Mouse (Mus musculus) intestine, embryonic 15.5 days (tissue): ENCODE results near the gene Gal3st4. TPM values are rescaled to one million over a fixed set of nuclear protein-coding genes. Genes with fewer than 3 reads are reported as not detected.
A peak's percentile ranks its signal among the peaks of the same experiment; 100 is the strongest.
"Not testable (repeated sequence)": the region's sequence is repeated elsewhere in the genome, so short reads cannot be mapped to it uniquely, and the experiment has no call there.

Experiments used
- ATAC-seq: fragments of 200-750 bp; cut with Nextera tagmentation; 2 replicates; pipeline ENCODE4 v1.8.0; 2017; ENCODE audit warnings: moderate TSS enrichment, moderate library complexity
- H3K27ac ChIP-seq: fragments of 300-500 bp; sonication (generic); 2 replicates; pipeline ENCODE4 v1.5.1; 2015; ENCODE audit warnings: mild to moderate bottlenecking, inconsistent platforms
- H3K27me3 ChIP-seq: fragments of 300-500 bp; sonication (generic); replicated peaks from 2 replicates; pipeline ENCODE4 v1.6.1; 2015; ENCODE audit warnings: inconsistent platforms
- H3K36me3 ChIP-seq: fragments of 300-500 bp; sonication (generic); 2 replicates; pipeline ENCODE4 v1.6.1; 2015; ENCODE audit warnings: inconsistent platforms
- H3K4me1 ChIP-seq: fragments of 300-500 bp; sonication (generic); replicated peaks from 2 replicates; pipeline ENCODE4 v1.6.1; 2015; ENCODE audit warnings: inconsistent platforms
- H3K4me2 ChIP-seq: fragments of 300-500 bp; sonication (generic); replicated peaks from 2 replicates; pipeline ENCODE4 v1.6.1; 2015; ENCODE audit warnings: mild to moderate bottlenecking, inconsistent platforms
- H3K4me3 ChIP-seq: fragments of 300-500 bp; sonication (generic); replicated peaks from 2 replicates; pipeline ENCODE4 v1.5.1; 2015; ENCODE audit warnings: inconsistent platforms
- H3K9ac ChIP-seq: fragments of 300-500 bp; sonication (generic); 2 replicates; pipeline ENCODE4 v1.6.1; 2015; ENCODE audit warnings: inconsistent platforms
- H3K9me3 ChIP-seq: fragments of 300-500 bp; sonication (generic); 2 replicates; pipeline ENCODE4 v1.6.1; 2016; ENCODE audit warnings: inconsistent platforms
- WGBS: fragments of 180-500 bp; shearing (Covaris S2); methylation state at CpG from one replicate; pipeline ENCODE4 v1.1.7; 2015; 5-methylcytosine and 5-hydroxymethylcytosine counted together
- polyA plus RNA-seq: library from polyadenylated mRNA; unstranded; fragments of >200 nt; fragmentation: Nextera tagmentation; extraction: Ambion mirVana; gene quantifications from 2 replicates; pipeline ENCODE4 v1.2.1, GENCODE M21; 2015

The Gal3st4 gene
- polyA plus RNA-seq, 1 experiment from 2014 or later = 1.0 TPM

GRCm38 (mm10) chr5:138233778-138234177, 38.9 kb downstream of the Gal3st4 start:
- H3K4me3 ChIP-seq = no peak overlapping the region
- ATAC-seq = 0 out of 2 replicates have a peak, but pooled peaks have one; percentile 45

GRCm38 (mm10) chr5:138229511-138229910, 43.1 kb downstream of the Gal3st4 start:
- H3K27ac ChIP-seq = no peak overlapping the region
- no peaks in the 10 kb centered on the region for H3K9me3 ChIP-seq
- H3K4me1 ChIP-seq = no peaks in the 10 kb centered on the region
- no peak overlapping the region for H3K4me3 ChIP-seq
- H3K27me3 ChIP-seq = no peaks in the 10 kb centered on the region
- H3K36me3 ChIP-seq = no peaks in the 10 kb centered on the region
- 90% methylated on average over 3 of the region's 3 CpGs for WGBS
- no peak for ATAC-seq
- H3K4me2 ChIP-seq = no peak overlapping the region
- no peak overlapping the region for H3K9ac ChIP-seq

More at GRCm38 (mm10) chr5:138233778-138234177, 38.9 kb downstream of the Gal3st4 start:
- WGBS = 70% methylated on average over 2 of the region's 2 CpGs
- Histone ChIP-seq H3K27me3 (no peaks in the 10 kb centered on the region), H3K4me2 (no peak overlapping the region), H3K9ac (no peak overlapping the region), H3K4me1 (no peaks in the 10 kb centered on the region), H3K27ac (no peak overlapping the region), H3K9me3 (no peaks in the 10 kb centered on the region), H3K36me3 (no peaks in the 10 kb centered on the region)

- H3K4me2 ChIP-seq = no peak overlapping the region
- H3K4me1 ChIP-seq = no peaks in the 10 kb centered on the region
- no peaks in the 10 kb centered on the region for H3K27me3 ChIP-seq
- no peaks in the 10 kb centered on the region for H3K36me3 ChIP-seq
- H3K4me3 ChIP-seq = no peak overlapping the region
- H3K9ac ChIP-seq = no peak overlapping the region
- no peaks in the 10 kb centered on the region for H3K9me3 ChIP-seq
- H3K27ac ChIP-seq = no peak overlapping the region
- ATAC-seq = no peak
- 59% methylated on average over 3 of the region's 3 CpGs for WGBS
Measured at GRCm38 (mm10) chr5:138228026-138228425, 44.6 kb downstream of the Gal3st4 start.

- Histone ChIP-seq H3K27me3 (no peaks in the 10 kb centered on the region), H3K9ac (no peak overlapping the region), H3K4me2 (no peak overlapping the region), H3K27ac (no peak overlapping the region), H3K36me3 (no peaks in the 10 kb centered on the region), H3K9me3 (no peaks in the 10 kb centered on the region), H3K4me3 (no peak overlapping the region), H3K4me1 (no peaks in the 10 kb centered on the region)
- no peak for ATAC-seq
- WGBS = 62% methylated on average over 2 of the region's 2 CpGs
Measured at GRCm38 (mm10) chr5:138227367-138227766, 45.3 kb downstream of the Gal3st4 start.

- H3K36me3 ChIP-seq = no peaks in the 10 kb centered on the region
- ATAC-seq = no peak
- 71% methylated on average over 4 of the region's 4 CpGs for WGBS
Measured at GRCm38 (mm10) chr5:138226491-138226890, 46.1 kb downstream of the Gal3st4 start.

GRCm38 (mm10) chr5:138225700-138226099, 46.9 kb downstream of the Gal3st4 start, which contains the start of gene Nxpe5:
TSS of gene Nxpe5 (plus strand) at chr5:138225898.
- no peak within 1 kb of the TSS for H3K9ac ChIP-seq

More at GRCm38 (mm10) chr5:138226491-138226890, 46.1 kb downstream of the Gal3st4 start:
- H3K27ac ChIP-seq = no peak overlapping the region
- H3K9me3 ChIP-seq = no peaks in the 10 kb centered on the region
- H3K4me1 ChIP-seq = no peaks in the 10 kb centered on the region
- no peak overlapping the region for H3K4me2 ChIP-seq
- H3K4me3 ChIP-seq = no peak overlapping the region
- no peaks in the 10 kb centered on the region for H3K27me3 ChIP-seq
- no peak overlapping the region for H3K9ac ChIP-seq

GRCm38 (mm10) chr5:138223287-138223686, 49.4 kb downstream of the Gal3st4 start:
- Histone ChIP-seq H3K4me2 (no peak overlapping the region), H3K27me3 (no peaks in the 10 kb centered on the region), H3K4me3 (no peak overlapping the region), H3K9me3 (no peaks in the 10 kb centered on the region), H3K9ac (no peak overlapping the region), H3K27ac (no peak overlapping the region), H3K36me3 (no peaks in the 10 kb centered on the region), H3K4me1 (no peaks in the 10 kb centered on the region)
- ATAC-seq = no peak
- 53% methylated on average over 3 of the region's 3 CpGs for WGBS

More at GRCm38 (mm10) chr5:138225700-138226099, 46.9 kb downstream of the Gal3st4 start, which contains the start of gene Nxpe5:
- Histone ChIP-seq H3K4me3 (no peak within 1 kb of the TSS), H3K9me3 (no peaks in the 10 kb centered on the region), H3K36me3 (no peaks in the 10 kb centered on the region), H3K27ac (no peak within 1 kb of the TSS), H3K27me3 (no peaks in the 10 kb centered on the region), H3K4me1 (no peaks in the 10 kb centered on the region), H3K4me2 (no peak within 1 kb of the TSS)
- 50% methylated on average over 2 of the region's 2 CpGs for WGBS
- no peak for ATAC-seq

GRCm38 (mm10) chr5:138222111-138222510, 50.5 kb downstream of the Gal3st4 start:
- WGBS = 19% methylated on average over 4 of the region's 4 CpGs
- H3K36me3 ChIP-seq = no peaks in the 10 kb centered on the region
- H3K4me3 ChIP-seq = no peak overlapping the region
- no peak overlapping the region for H3K27ac ChIP-seq
- no peaks in the 10 kb centered on the region for H3K27me3 ChIP-seq
- H3K4me2 ChIP-seq = no peak overlapping the region
- H3K9me3 ChIP-seq = no peaks in the 10 kb centered on the region
- no peaks in the 10 kb centered on the region for H3K4me1 ChIP-seq
- no peak overlapping the region for H3K9ac ChIP-seq
- ATAC-seq = peak; percentile 66

GRCm38 (mm10) chr5:138219864-138220263, 52.8 kb downstream of the Gal3st4 start:
- no peak overlapping the region for H3K9ac ChIP-seq
- no peak overlapping the region for H3K4me3 ChIP-seq
- no peak for ATAC-seq
- H3K27ac ChIP-seq = no peak overlapping the region
- H3K4me2 ChIP-seq = no peak overlapping the region
- no peaks in the 10 kb centered on the region for H3K36me3 ChIP-seq
- no peaks in the 10 kb centered on the region for H3K27me3 ChIP-seq
- WGBS = 47% methylated on average over 2 of the region's 2 CpGs
- no peaks in the 10 kb centered on the region for H3K4me1 ChIP-seq
- H3K9me3 ChIP-seq = no peaks in the 10 kb centered on the region

- H3K9ac ChIP-seq, ATAC-seq, H3K4me1 ChIP-seq, H3K4me2 ChIP-seq, H3K27me3 ChIP-seq, H3K9me3 ChIP-seq, H3K27ac ChIP-seq, H3K36me3 ChIP-seq, H3K4me3 ChIP-seq: not testable (repeated sequence)
- 93% methylated on average over 13 of the region's 13 CpGs for whole genome bisulfite sequencing
Measured at GRCm38 (mm10) chr5:138216632-138217031, 56.0 kb downstream of the Gal3st4 start.

Other genes starting within 250 kb of the Gal3st4 start
- not detected in 2 replicates for gene Smok3c, start 219.6 kb downstream of the Gal3st4 start, polyA plus RNA-seq
- gene Zkscan1, start 187.8 kb downstream of the Gal3st4 start, polyA plus RNA-seq = 13.7 and 15.0 TPM in 2 replicates
- gene Zscan21, start 155.9 kb downstream of the Gal3st4 start, polyA plus RNA-seq = 43.3 and 45.9 TPM in 2 replicates
- 15.8 and 16.4 TPM in 2 replicates for gene Zfp113, start 117.1 kb downstream of the Gal3st4 start, polyA plus RNA-seq
- gene Cops6, start 111.8 kb downstream of the Gal3st4 start, polyA plus RNA-seq = 276 and 300 TPM in 2 replicates
- 19.8 and 20.6 TPM in 2 replicates for gene Ap4m1, start 100.8 kb downstream of the Gal3st4 start, polyA plus RNA-seq
- gene Mcm7, start 100.4 kb downstream of the Gal3st4 start, polyA plus RNA-seq = 153 and 165 TPM in 2 replicates
- gene Taf6, start 85.4 kb downstream of the Gal3st4 start, polyA plus RNA-seq = 67.8 and 70.0 TPM in 2 replicates
- 37.0 and 38.8 TPM in 2 replicates for gene Cnpy4, start 85.4 kb downstream of the Gal3st4 start, polyA plus RNA-seq
- 7.5 TPM in 2 replicates for gene Mblac1, start 78.5 kb downstream of the Gal3st4 start, polyA plus RNA-seq
- not detected in 2 replicates for gene Nxpe5, start 46.9 kb downstream of the Gal3st4 start, polyA plus RNA-seq
- gene Lamtor4, start 17.4 kb downstream of the Gal3st4 start, polyA plus RNA-seq = 80.6 and 90.1 TPM in 2 replicates
- gene BC037034, start 8.8 kb downstream of the Gal3st4 start, polyA plus RNA-seq = 4.8 and 5.1 TPM in 2 replicates
- not detected in 2 replicates for gene Gm43720, start 7.1 kb upstream of the Gal3st4 start, polyA plus RNA-seq
- 13.7 and 15.2 TPM in 2 replicates for gene Gpc2, start 7.2 kb upstream of the Gal3st4 start, polyA plus RNA-seq
- 2.0 and 2.9 TPM in 2 replicates for gene Stag3, start 7.4 kb upstream of the Gal3st4 start, polyA plus RNA-seq
- 0.18 and 0.47 TPM in 2 replicates for gene Pvrig, start 69.1 kb upstream of the Gal3st4 start, polyA plus RNA-seq
- gene Zfp157, start 168.6 kb upstream of the Gal3st4 start, polyA plus RNA-seq = 24.0 and 27.3 TPM in 2 replicates